Mouse (Mus musculus) megakaryocyte, embryonic 14.5 days (primary cell): ENCODE measurements around the gene Arhgap24.

Source experiments
- FLI1 ChIP-seq: IDR thresholded peaks from 2 replicates; pipeline ENCODE4 v1.6.1; 2012; ENCODE audit warnings: low read length, inconsistent platforms, mixed read lengths
- GATA1 ChIP-seq: IDR thresholded peaks from 3 replicates; pipeline ENCODE4 v1.6.1; 2012; ENCODE audit warnings: mixed read lengths, low read length, inconsistent platforms, borderline replicate concordance

GRCm38 (mm10) chr5:102899680-102900215, 418.6 kb downstream of the Arhgap24 start:
- TF ChIP-seq GATA1 (no peak), FLI1 (no peak)
